Mouse (Mus musculus): ENCODE results near the gene Aim2. TPM values are rescaled to one million over a fixed set of nuclear protein-coding genes. Genes with fewer than 3 reads are reported as not detected.
A peak's percentile ranks its signal among the peaks of the same experiment; 100 is the strongest.

Aim2 gene
- polyA plus RNA-seq, 1 experiment from 2014 or later: 2.3 TPM

- no peak overlapping the region for H3K4me3 ChIP-seq (ENCODE audit: low read depth, low read length)
- WGBS: 78% methylated on average over 2 of the region's 2 CpGs
- H3K9me3 ChIP-seq (replicated peaks; ENCODE audit: control insufficient read depth, low read length): no peaks in the 10 kb centered on the region
- H3K4me1 ChIP-seq (ENCODE audit: control insufficient read depth, insufficient read depth, low read length): no peaks in the 10 kb centered on the region
- no peak overlapping the region for H3K9ac ChIP-seq (ENCODE audit: low read length)
- H3K4me2 ChIP-seq (ENCODE audit: low read length): no peak overlapping the region
- H3K27me3 ChIP-seq (replicated peaks; ENCODE audit: control insufficient read depth, insufficient read depth, low read length): no peaks in the 10 kb centered on the region
- ATAC-seq (no peak), DNase-seq (ENCODE audit: low spot score) (no peak)
- H3K36me3 ChIP-seq (ENCODE audit: control insufficient read depth, insufficient read depth, low read length): no peaks in the 10 kb centered on the region
- H3K27ac ChIP-seq (ENCODE audit: low read depth, low read length): no peak overlapping the region
These were observed 75.7 kb downstream of the Aim2 start for GRCm38 (mm10) chr1:173426345-173426744.

GRCm38 (mm10) chr1:173427385-173427784 is 76.7 kb downstream of the Aim2 start:
- Histone ChIP-seq H3K4me1 (ENCODE audit: control insufficient read depth, insufficient read depth, low read length) (no peaks in the 10 kb centered on the region), H3K27me3 (replicated peaks; ENCODE audit: control insufficient read depth, insufficient read depth, low read length) (no peaks in the 10 kb centered on the region), H3K36me3 (ENCODE audit: control insufficient read depth, insufficient read depth, low read length) (no peaks in the 10 kb centered on the region), H3K27ac (ENCODE audit: low read depth, low read length) (no peak overlapping the region), H3K4me3 (ENCODE audit: low read depth, low read length) (no peak overlapping the region), H3K9ac (ENCODE audit: low read length) (no peak overlapping the region), H3K4me2 (ENCODE audit: low read length) (no peak overlapping the region), H3K9me3 (replicated peaks; ENCODE audit: control insufficient read depth, low read length) (no peaks in the 10 kb centered on the region)
- ATAC-seq (no peak), DNase-seq (ENCODE audit: low spot score) (peak; percentile 4)
- 88% methylated on average over 8 of the region's 8 CpGs for WGBS

GRCm38 (mm10) chr1:173429995-173430699 is 79.5 kb downstream of the Aim2 start:
- DNase-seq (ENCODE audit: low spot score) (no peak), ATAC-seq (no peak)
- Histone ChIP-seq H3K9me3 (replicated peaks; ENCODE audit: control insufficient read depth, low read length) (no peaks in the 10 kb centered on the region), H3K27ac (ENCODE audit: low read depth, low read length) (no peak overlapping the region), H3K36me3 (ENCODE audit: control insufficient read depth, insufficient read depth, low read length) (no peaks in the 10 kb centered on the region), H3K4me1 (ENCODE audit: control insufficient read depth, insufficient read depth, low read length) (no peaks in the 10 kb centered on the region), H3K4me3 (ENCODE audit: low read depth, low read length) (no peak overlapping the region), H3K4me2 (ENCODE audit: low read length) (no peak overlapping the region), H3K9ac (ENCODE audit: low read length) (no peak overlapping the region), H3K27me3 (replicated peaks; ENCODE audit: control insufficient read depth, insufficient read depth, low read length) (no peaks in the 10 kb centered on the region)
- 87% methylated on average over 5 of the region's 5 CpGs for WGBS

GRCm38 (mm10) chr1:173432411-173432810 is 81.7 kb downstream of the Aim2 start:
- WGBS: 100% methylated on average over 2 of the region's 2 CpGs
- H3K9ac ChIP-seq (ENCODE audit: low read length): no peak overlapping the region
- DNase-seq (ENCODE audit: low spot score): no peak
- no peaks in the 10 kb centered on the region for H3K36me3 ChIP-seq (ENCODE audit: control insufficient read depth, insufficient read depth, low read length)
- no peaks in the 10 kb centered on the region for H3K27me3 ChIP-seq (replicated peaks; ENCODE audit: control insufficient read depth, insufficient read depth, low read length)
- H3K27ac ChIP-seq (ENCODE audit: low read depth, low read length): no peak overlapping the region
- no peak overlapping the region for H3K4me2 ChIP-seq (ENCODE audit: low read length)
- no peaks in the 10 kb centered on the region for H3K9me3 ChIP-seq (replicated peaks; ENCODE audit: control insufficient read depth, low read length)
- H3K4me1 ChIP-seq (ENCODE audit: control insufficient read depth, insufficient read depth, low read length): no peaks in the 10 kb centered on the region
- no peak overlapping the region for H3K4me3 ChIP-seq (ENCODE audit: low read depth, low read length)
- no peak for ATAC-seq

- Histone ChIP-seq H3K27ac (ENCODE audit: low read depth, low read length) (no peak overlapping the region), H3K4me1 (ENCODE audit: control insufficient read depth, insufficient read depth, low read length) (no peaks in the 10 kb centered on the region), H3K9me3 (replicated peaks; ENCODE audit: control insufficient read depth, low read length) (no peaks in the 10 kb centered on the region), H3K9ac (ENCODE audit: low read length) (no peak overlapping the region), H3K36me3 (ENCODE audit: control insufficient read depth, insufficient read depth, low read length) (no peaks in the 10 kb centered on the region), H3K4me2 (ENCODE audit: low read length) (no peak overlapping the region), H3K4me3 (ENCODE audit: low read depth, low read length) (no peak overlapping the region), H3K27me3 (replicated peaks; ENCODE audit: control insufficient read depth, insufficient read depth, low read length) (no peaks in the 10 kb centered on the region)
- no peak for ATAC-seq
- WGBS: 86% methylated on average over 6 of the region's 6 CpGs
- no peak for DNase-seq (ENCODE audit: low spot score)
These were observed 86.7 kb downstream of the Aim2 start for GRCm38 (mm10) chr1:173437161-173437953.

GRCm38 (mm10) chr1:173440681-173441080 is 90.0 kb downstream of the Aim2 start:
- ATAC-seq: no peak
- DNase-seq (ENCODE audit: low spot score): no peak
- no peaks in the 10 kb centered on the region for H3K4me1 ChIP-seq (ENCODE audit: control insufficient read depth, insufficient read depth, low read length)
- H3K27ac ChIP-seq (ENCODE audit: low read depth, low read length): no peak overlapping the region
- H3K9ac ChIP-seq (ENCODE audit: low read length): no peak overlapping the region
- no peaks in the 10 kb centered on the region for H3K27me3 ChIP-seq (replicated peaks; ENCODE audit: control insufficient read depth, insufficient read depth, low read length)
- no peak overlapping the region for H3K4me2 ChIP-seq (ENCODE audit: low read length)
- no peaks in the 10 kb centered on the region for H3K36me3 ChIP-seq (ENCODE audit: control insufficient read depth, insufficient read depth, low read length)
- 85% methylated on average over 1 of the region's 1 CpGs for WGBS
- no peaks in the 10 kb centered on the region for H3K9me3 ChIP-seq (replicated peaks; ENCODE audit: control insufficient read depth, low read length)
- H3K4me3 ChIP-seq (ENCODE audit: low read depth, low read length): no peak overlapping the region

- DNase-seq (ENCODE audit: low spot score) (no peak), ATAC-seq (no peak)
- no peaks in the 10 kb centered on the region for H3K9me3 ChIP-seq (replicated peaks; ENCODE audit: control insufficient read depth, low read length)
- H3K27ac ChIP-seq (ENCODE audit: low read depth, low read length): no peak overlapping the region
- H3K4me3 ChIP-seq (ENCODE audit: low read depth, low read length): no peak overlapping the region
- no peaks in the 10 kb centered on the region for H3K27me3 ChIP-seq (replicated peaks; ENCODE audit: control insufficient read depth, insufficient read depth, low read length)
- H3K4me1 ChIP-seq (ENCODE audit: control insufficient read depth, insufficient read depth, low read length): no peaks in the 10 kb centered on the region
- WGBS: 78% methylated on average over 4 of the region's 4 CpGs
- H3K4me2 ChIP-seq (ENCODE audit: low read length): no peak overlapping the region
- H3K36me3 ChIP-seq (ENCODE audit: control insufficient read depth, insufficient read depth, low read length): no peaks in the 10 kb centered on the region
- H3K9ac ChIP-seq (ENCODE audit: low read length): no peak overlapping the region
These were observed 90.5 kb downstream of the Aim2 start for GRCm38 (mm10) chr1:173441210-173441609.

- WGBS: 84% methylated on average over 1 of the region's 1 CpGs
- H3K9ac ChIP-seq (ENCODE audit: low read length): no peak overlapping the region
- ATAC-seq: no peak
These were observed 92.4 kb downstream of the Aim2 start for GRCm38 (mm10) chr1:173443061-173443460.

GRCm38 (mm10) chr1:173447067-173447466 is 96.4 kb downstream of the Aim2 start:
- WGBS: 78% methylated on average over 4 of the region's 4 CpGs
- Histone ChIP-seq H3K27me3 (replicated peaks; ENCODE audit: control insufficient read depth, insufficient read depth, low read length) (no peaks in the 10 kb centered on the region), H3K9ac (ENCODE audit: low read length) (no peak overlapping the region), H3K27ac (ENCODE audit: low read depth, low read length) (no peak overlapping the region), H3K4me3 (ENCODE audit: low read depth, low read length) (no peak overlapping the region), H3K9me3 (replicated peaks; ENCODE audit: control insufficient read depth, low read length) (no peaks in the 10 kb centered on the region), H3K4me1 (ENCODE audit: control insufficient read depth, insufficient read depth, low read length) (no peaks in the 10 kb centered on the region), H3K36me3 (ENCODE audit: control insufficient read depth, insufficient read depth, low read length) (no peaks in the 10 kb centered on the region), H3K4me2 (ENCODE audit: low read length) (no peak overlapping the region)
- ATAC-seq: no peak
- no peak for DNase-seq (ENCODE audit: low spot score)

More at GRCm38 (mm10) chr1:173443061-173443460, 92.4 kb downstream of the Aim2 start:
- DNase-seq (ENCODE audit: low spot score): no peak
- Histone ChIP-seq H3K4me1 (ENCODE audit: control insufficient read depth, insufficient read depth, low read length) (no peaks in the 10 kb centered on the region), H3K27me3 (replicated peaks; ENCODE audit: control insufficient read depth, insufficient read depth, low read length) (no peaks in the 10 kb centered on the region), H3K36me3 (ENCODE audit: control insufficient read depth, insufficient read depth, low read length) (no peaks in the 10 kb centered on the region), H3K27ac (ENCODE audit: low read depth, low read length) (no peak overlapping the region), H3K4me3 (ENCODE audit: low read depth, low read length) (no peak overlapping the region), H3K9me3 (replicated peaks; ENCODE audit: control insufficient read depth, low read length) (no peaks in the 10 kb centered on the region), H3K4me2 (ENCODE audit: low read length) (no peak overlapping the region)
